In the genomic region with DNA sequence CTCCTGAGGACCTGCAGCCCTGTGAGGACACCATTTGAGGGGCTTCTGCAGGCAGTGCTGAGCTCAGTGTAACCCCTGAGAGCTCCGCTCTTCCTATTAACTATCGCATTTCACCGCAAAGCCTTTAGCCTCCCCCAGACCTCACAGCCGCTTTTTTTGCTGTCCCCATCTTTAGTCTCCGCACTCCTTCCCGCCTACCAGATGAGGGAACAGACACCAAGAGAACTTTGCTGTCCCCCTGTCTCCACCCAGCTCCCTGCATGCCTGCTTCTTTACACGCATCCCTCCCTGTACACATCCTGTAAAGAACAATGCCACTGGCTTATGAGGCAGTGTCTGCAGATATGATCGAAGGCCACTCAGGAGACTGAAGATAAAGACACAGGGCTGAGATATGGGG, we compare ENCODE assay signal across 20 mouse cellular contexts.
DNase-seq lines count a peak whose midpoint lies in the region; ATAC-seq and TF ChIP-seq lines count a peak whose summit lies in the region.
"Had no signal": no experiment of that assay in that cellular context is flagged by ENCODE, and none has a peak within 500 bp of the region (broad histone marks: within the 10 kb centered on the region; RNA-seq: fewer than 3 reads in every experiment).

No protein-coding gene starts in this region.

- no peaks in the 10 kb centered on the region for H3K27me3 ChIP-seq in heart, adult 2 months (ENCODE audit: control insufficient read depth, insufficient read depth, low read length)
- no peaks in the 10 kb centered on the region for H3K27me3 ChIP-seq in midbrain, embryonic 11.5 days (ENCODE audit: control insufficient read depth, insufficient read depth, low read length)
- H3K27me3 ChIP-seq in midbrain, embryonic 10.5 days (ENCODE audit: low read depth, poor library complexity, severe bottlenecking) = no peaks in the 10 kb centered on the region
- H3K27me3 ChIP-seq in midbrain, embryonic 13.5 days = no peaks in the 10 kb centered on the region
- no peaks in the 10 kb centered on the region for H3K27me3 ChIP-seq in midbrain, postnatal 0 days (ENCODE audit: insufficient read depth, low read length)
- H3K27me3 ChIP-seq: embryonic facial prominence, embryonic 13.5 days; heart, embryonic 15.5 days had no signal

- DNase-seq in heart, adult 11 months = peak; percentile 77
- DNase-seq in heart, adult 2 months = no peak
- DNase-seq in midbrain, embryonic 11.5 days (ENCODE audit: low spot score, missing footprints) = peak; percentile 72
- DNase-seq in midbrain, embryonic 10.5 days (ENCODE audit: low spot score) = no peak
- DNase-seq in midbrain, postnatal 0 days (ENCODE audit: low spot score) = no peak
- no peak for DNase-seq in urinary bladder, adult 2 months (ENCODE audit: low spot score)
- DNase-seq in right cerebral cortex, adult 18-20 months = no peak
- DNase-seq: adrenal gland, adult 8-10 months; adrenal gland, postnatal 36 days; cerebellum, adult 2 months; cerebellum, postnatal 25 days; gastrocnemius, adult 2 months; gastrocnemius, postnatal 25 days; heart, adult 18-20 months; heart, postnatal 14 days; kidney, adult 11 months had no signal

- no peaks in the 10 kb centered on the region for H3K36me3 ChIP-seq in heart, adult 2 months (ENCODE audit: control insufficient read depth, insufficient read depth, low read length)
- H3K36me3 ChIP-seq in midbrain, embryonic 11.5 days (ENCODE audit: control insufficient read depth, insufficient read depth, low read length) = no peaks in the 10 kb centered on the region
- no peaks in the 10 kb centered on the region for H3K36me3 ChIP-seq in midbrain, embryonic 10.5 days
- H3K36me3 ChIP-seq in midbrain, embryonic 13.5 days = no peaks in the 10 kb centered on the region
- H3K36me3 ChIP-seq in midbrain, postnatal 0 days (ENCODE audit: insufficient read depth, low read length) = no peaks in the 10 kb centered on the region
- H3K36me3 ChIP-seq: embryonic facial prominence, embryonic 13.5 days; heart, embryonic 15.5 days had no signal

- 42% methylated on average over 8 of the region's 8 CpGs for WGBS in heart, adult 2 months
- WGBS in midbrain, embryonic 11.5 days = 82% methylated on average over 8 of the region's 8 CpGs
- WGBS in midbrain, embryonic 10.5 days = 78% methylated on average over 8 of the region's 8 CpGs
- whole genome bisulfite sequencing in midbrain, embryonic 13.5 days = 71% methylated on average over 8 of the region's 8 CpGs
- 61% methylated on average over 8 of the region's 8 CpGs for WGBS in midbrain, postnatal 0 days

- no peak overlapping the region for H3K4me2 ChIP-seq in midbrain, embryonic 11.5 days
- no peak overlapping the region for H3K4me2 ChIP-seq in midbrain, embryonic 13.5 days (replicated peaks)
- H3K4me2 ChIP-seq in midbrain, postnatal 0 days (ENCODE audit: low read depth, low read length, poor library complexity, severe bottlenecking) = no peak overlapping the region
- H3K4me2 ChIP-seq: embryonic facial prominence, embryonic 13.5 days; heart, embryonic 11.5 days; heart, embryonic 15.5 days had no signal

- H3K4me1 ChIP-seq in heart, adult 2 months (ENCODE audit: control insufficient read depth, insufficient read depth, low read length) = no peaks in the 10 kb centered on the region
- no peaks in the 10 kb centered on the region for H3K4me1 ChIP-seq in midbrain, embryonic 11.5 days (ENCODE audit: control insufficient read depth, insufficient read depth, low read length)
- H3K4me1 ChIP-seq in midbrain, embryonic 10.5 days = peaks cover 14% of the 10 kb centered on the region
- peaks cover 15% of the 10 kb centered on the region for H3K4me1 ChIP-seq in midbrain, embryonic 13.5 days (replicated peaks)
- H3K4me1 ChIP-seq in midbrain, postnatal 0 days (ENCODE audit: insufficient read depth, low read length) = peaks cover 5% of the 10 kb centered on the region; the same call in 1 of the 2 replicates
- H3K4me1 ChIP-seq: embryonic facial prominence, embryonic 13.5 days; heart, embryonic 15.5 days had no signal

- no peak for TF ChIP-seq CTCF in heart, adult 2 months (IDR thresholded peaks at IDR 0.05)
- no peak for TF ChIP-seq CTCF in midbrain, postnatal 0 days (IDR thresholded peaks at IDR 0.05)

- H3K79me2 ChIP-seq in heart, adult 2 months (replicated peaks; ENCODE audit: control insufficient read depth, insufficient read depth, low read length) = no peaks in the 10 kb centered on the region

- no peak for ATAC-seq in midbrain, embryonic 11.5 days (ENCODE audit: low FRiP score)
- 0 out of 2 replicates have a peak, but pooled peaks have one; percentile 37 for ATAC-seq in midbrain, embryonic 13.5 days
- no peak for ATAC-seq in midbrain, postnatal 0 days (ENCODE audit: low FRiP score)

- no peak overlapping the region for H3K27ac ChIP-seq in heart, adult 2 months
- H3K27ac ChIP-seq in midbrain, embryonic 11.5 days (ENCODE audit: low read depth, low read length) = no peak overlapping the region
- H3K27ac ChIP-seq in midbrain, embryonic 10.5 days (replicated peaks) = no peak overlapping the region
- H3K27ac ChIP-seq in midbrain, embryonic 13.5 days = peak overlapping the region; percentile 45; the same call in 1 of the 2 replicates
- 0 out of 2 replicates have a peak overlapping the region, but pooled peaks have one; percentile 34 for H3K27ac ChIP-seq in midbrain, postnatal 0 days (ENCODE audit: low read depth, low read length)
- H3K27ac ChIP-seq: embryonic facial prominence, embryonic 13.5 days; gastrocnemius, adult 2 months; heart, embryonic 15.5 days had no signal

- no peak overlapping the region for H3K9ac ChIP-seq in heart, adult 2 months (ENCODE audit: low read depth, low read length)
- no peak overlapping the region for H3K9ac ChIP-seq in midbrain, embryonic 11.5 days (ENCODE audit: low read length)
- no peak overlapping the region for H3K9ac ChIP-seq in midbrain, embryonic 13.5 days (replicated peaks)
- no peak overlapping the region for H3K9ac ChIP-seq in midbrain, postnatal 0 days (replicated peaks; ENCODE audit: low read length, poor library complexity, severe bottlenecking)
- H3K9ac ChIP-seq: embryonic facial prominence, embryonic 13.5 days; heart, embryonic 15.5 days had no signal

- no peak for TF ChIP-seq POLR2A in heart, adult 2 months (IDR thresholded peaks at IDR 0.05; ENCODE audit: insufficient read depth, low read depth, low read length)

- no peaks in the 10 kb centered on the region for H3K9me3 ChIP-seq in midbrain, embryonic 11.5 days (ENCODE audit: control insufficient read depth, low read length)
- H3K9me3 ChIP-seq in midbrain, embryonic 10.5 days (replicated peaks) = no peaks in the 10 kb centered on the region
- H3K9me3 ChIP-seq in midbrain, embryonic 13.5 days = no peaks in the 10 kb centered on the region
- H3K9me3 ChIP-seq in midbrain, postnatal 0 days (ENCODE audit: low read length) = no peaks in the 10 kb centered on the region
- H3K9me3 ChIP-seq: embryonic facial prominence, embryonic 13.5 days; heart, embryonic 15.5 days had no signal

- no peak overlapping the region for H3K4me3 ChIP-seq in heart, adult 2 months
- H3K4me3 ChIP-seq in midbrain, embryonic 11.5 days (ENCODE audit: low read depth, low read length) = no peak overlapping the region
- H3K4me3 ChIP-seq in midbrain, embryonic 10.5 days = no peak overlapping the region
- H3K4me3 ChIP-seq in midbrain, embryonic 13.5 days (replicated peaks) = no peak overlapping the region
- H3K4me3 ChIP-seq in midbrain, postnatal 0 days (ENCODE audit: low read depth, low read length) = no peak overlapping the region
- H3K4me3 ChIP-seq: embryonic facial prominence, embryonic 13.5 days; gastrocnemius, adult 2 months; heart, embryonic 15.5 days had no signal

- intact Hi-C loops in heart, adult 2 months (cut with DNase I) = no loop called here

- TF ChIP-seq EP300 in heart, adult 2 months (IDR thresholded peaks at IDR 0.05; ENCODE audit: insufficient read depth, low read depth, low read length) = no peak

Comparison
In these comparisons a context has a peak if more than half of its experiments do, and no peak if none do; other contexts are left out.
1. DNase-seq: peak in heart, adult 11 months (single experiment) and midbrain, embryonic 11.5 days (single experiment); none in heart, adult 2 months (0 of 2), midbrain, embryonic 10.5 days (single experiment), midbrain, postnatal 0 days (single experiment), urinary bladder, adult 2 months (single experiment) and right cerebral cortex, adult 18-20 months (single experiment).
2. H3K27ac ChIP-seq: peak in midbrain, embryonic 13.5 days (single experiment) and midbrain, postnatal 0 days (single experiment); none in heart, adult 2 months (single experiment), midbrain, embryonic 11.5 days (single experiment) and midbrain, embryonic 10.5 days (single experiment).